Mouse (Mus musculus) adrenal gland, postnatal 36 days (tissue): ENCODE data around the gene Eps15l1. TPM values are rescaled to one million over a fixed set of nuclear protein-coding genes. Genes with fewer than 3 reads are reported as not detected.

Source experiments
- DNase-seq, 2 experiments: peaks; one replicate each; pipeline ENCODE4 v3.0.0; 2021; ENCODE audit warnings: mixed read lengths in 1 of 2
- total RNA-seq, 2 experiments: library from RNA; stranded (reverse); gene quantifications; 2 replicates each; pipeline ENCODE4 v1.2.3; 2021

Gene Eps15l1
- total RNA-seq, 2 experiments from 2014 or later: 38.6 to 52.6 TPM

DNA sequence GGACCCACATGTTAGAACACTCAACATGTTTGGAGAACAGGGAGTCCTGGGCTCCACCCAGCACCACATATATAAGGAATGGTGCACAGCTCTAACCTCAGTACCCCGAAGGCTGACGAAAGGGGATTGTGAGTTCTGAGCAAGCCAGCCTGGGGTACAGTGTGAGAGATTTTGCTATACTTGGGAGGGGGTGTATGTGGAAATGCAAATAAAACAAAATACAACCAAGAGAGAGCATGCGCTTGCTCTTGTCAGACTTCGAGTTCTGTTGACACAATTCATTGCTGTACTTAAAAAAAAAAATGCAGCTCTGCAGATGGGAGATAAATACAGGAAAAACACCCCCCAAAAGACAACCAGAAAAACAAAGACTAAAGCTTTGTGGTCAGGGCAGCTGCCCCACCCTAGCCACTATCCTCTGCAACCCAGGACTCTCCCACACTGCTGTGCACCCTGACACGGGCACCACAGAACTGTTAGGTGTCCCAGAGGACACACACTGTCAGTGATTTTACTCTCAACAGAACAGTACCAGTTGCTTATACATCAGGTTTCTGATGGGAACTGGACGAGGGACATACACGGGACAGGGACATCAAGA, 69.8 kb downstream of the Eps15l1 start:
- no peak for DNase-seq

GRCm38 (mm10) chr8:72350727-72351126, 70.5 kb downstream of the Eps15l1 start:
- DNase-seq: no peak

DNA sequence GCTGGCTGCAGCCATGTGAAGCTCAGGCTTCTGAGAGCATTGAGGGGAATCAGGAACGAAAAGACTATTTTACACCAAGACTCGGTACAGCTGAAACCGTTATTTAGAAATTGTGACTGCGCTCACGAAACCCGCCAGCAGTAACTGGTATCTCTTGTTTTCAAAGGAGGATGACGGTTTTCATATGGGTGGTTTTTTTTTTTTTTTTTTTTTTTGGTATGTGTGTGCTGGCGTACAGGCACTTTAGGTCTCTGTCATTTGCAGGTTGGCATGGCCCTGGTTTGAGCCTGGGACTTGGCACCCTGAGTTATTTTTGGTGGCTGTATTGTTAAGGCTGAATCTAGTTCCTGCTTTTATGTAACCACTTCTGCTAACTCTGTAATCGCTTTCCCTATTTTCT, 71.4 kb downstream of the Eps15l1 start:
- DNase-seq: no peak

DNA sequence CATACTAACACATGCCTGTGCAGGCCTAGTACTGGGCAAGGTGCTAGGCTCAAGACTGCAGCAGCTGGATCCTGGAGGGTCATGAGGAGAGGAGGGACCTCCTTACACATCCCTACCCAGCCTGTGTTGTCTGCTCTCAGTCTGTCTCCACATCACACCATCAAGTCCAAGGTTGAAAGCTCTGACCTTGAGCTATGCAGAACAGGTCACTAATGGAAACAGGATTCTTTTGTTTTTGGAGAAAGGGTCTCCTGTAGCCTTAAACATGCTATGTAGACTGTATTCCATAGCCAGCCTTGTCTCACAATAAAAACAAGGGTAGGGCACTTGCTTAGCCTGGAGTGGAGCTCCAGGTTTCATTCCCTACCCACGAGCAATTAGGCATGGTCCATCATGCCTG, 72.3 kb downstream of the Eps15l1 start:
- no peak for DNase-seq

DNA sequence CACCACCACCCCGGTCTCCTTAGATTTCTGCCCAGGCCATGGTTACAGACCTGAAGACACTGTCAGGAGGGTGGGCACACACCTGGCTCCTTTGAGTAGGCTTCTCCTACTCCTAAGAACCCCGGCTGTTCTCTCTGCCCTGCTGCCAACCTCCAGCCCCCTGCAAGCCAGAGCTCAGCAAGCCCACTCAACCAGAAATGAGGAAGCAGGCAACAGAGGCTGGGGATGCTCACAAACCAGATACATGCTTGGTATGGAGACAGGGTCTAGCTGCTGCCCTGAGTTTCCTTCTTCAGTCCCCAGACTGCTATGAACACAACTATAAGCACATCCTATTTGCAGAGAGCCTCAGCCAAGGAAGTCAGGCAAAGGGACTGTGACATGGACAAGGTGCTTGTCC, 73.1 kb downstream of the Eps15l1 start:
- DNase-seq: no peak

GRCm38 (mm10) chr8:72347553-72347952, 73.7 kb downstream of the Eps15l1 start:
- no peak for DNase-seq

GRCm38 (mm10) chr8:72343725-72344124, 77.5 kb downstream of the Eps15l1 start:
- DNase-seq: no peak

- DNase-seq: no peak
These were observed 78.5 kb downstream of the Eps15l1 start for GRCm38 (mm10) chr8:72342556-72343300.

DNA sequence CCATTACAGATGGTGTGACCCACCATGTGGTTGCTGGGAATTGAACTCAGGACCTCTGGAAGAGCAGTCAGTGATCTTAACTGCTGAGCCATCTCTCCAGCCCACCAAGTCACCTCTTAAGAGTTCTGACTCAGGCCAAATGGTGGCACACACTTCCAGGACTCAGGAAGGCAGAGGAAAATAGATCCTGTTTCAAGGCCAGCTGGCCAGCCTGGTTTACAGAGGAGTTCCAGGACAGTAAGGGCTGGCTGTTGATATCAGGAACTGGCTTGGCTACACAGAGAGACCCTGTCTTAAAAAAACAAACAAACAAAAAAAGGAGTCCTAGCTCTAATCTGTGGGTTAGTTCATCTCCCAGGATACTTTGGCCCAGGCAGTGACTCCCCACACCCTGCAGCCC, 84.2 kb downstream of the Eps15l1 start:
- DNase-seq: no peak

DNA sequence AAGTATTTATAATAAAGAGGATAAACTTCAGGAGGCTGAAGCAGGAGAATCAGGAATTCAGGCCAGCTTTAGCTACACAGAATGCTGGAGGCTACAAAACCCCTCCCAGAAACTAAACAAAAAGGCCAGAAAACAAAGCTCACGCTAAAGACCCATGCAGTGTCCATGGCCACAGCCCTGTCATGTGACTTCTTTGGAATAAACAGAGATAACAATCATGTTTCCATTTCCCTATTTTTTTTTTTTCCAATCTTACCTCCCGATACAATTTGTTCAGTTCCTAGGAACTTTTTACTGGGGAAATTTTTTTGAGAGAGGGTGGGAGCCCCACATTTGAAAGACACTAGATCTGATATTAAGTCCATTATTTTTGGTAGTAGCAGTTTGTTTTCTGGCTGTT, 85.0 kb downstream of the Eps15l1 start:
- no peak for DNase-seq

DNA sequence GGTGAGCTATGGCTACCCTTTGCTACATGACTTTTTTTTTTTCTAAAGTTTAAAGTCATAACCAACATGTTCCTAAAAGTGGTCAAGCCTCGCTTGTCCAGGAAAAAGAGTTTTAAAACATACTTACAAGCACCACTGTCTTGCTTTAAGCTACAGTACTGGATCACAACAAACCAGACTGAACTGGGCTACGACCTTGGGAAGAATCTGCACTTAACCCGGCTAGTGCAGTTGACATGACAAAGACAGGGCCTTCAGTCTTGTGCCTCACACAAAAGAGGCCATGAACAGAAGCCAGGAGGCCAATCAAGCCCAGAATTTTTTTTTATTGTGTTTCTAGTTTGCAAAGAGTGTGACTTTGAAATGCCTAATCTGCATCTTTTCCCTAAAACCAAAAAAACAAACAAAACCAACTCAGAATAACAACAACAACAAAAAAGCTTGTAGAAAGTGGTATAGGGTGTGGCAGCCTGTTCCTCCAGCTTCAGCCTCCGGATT, 87.1 kb downstream of the Eps15l1 start:
- DNase-seq: peak in 1 of 2 experiments; percentile 33

DNA sequence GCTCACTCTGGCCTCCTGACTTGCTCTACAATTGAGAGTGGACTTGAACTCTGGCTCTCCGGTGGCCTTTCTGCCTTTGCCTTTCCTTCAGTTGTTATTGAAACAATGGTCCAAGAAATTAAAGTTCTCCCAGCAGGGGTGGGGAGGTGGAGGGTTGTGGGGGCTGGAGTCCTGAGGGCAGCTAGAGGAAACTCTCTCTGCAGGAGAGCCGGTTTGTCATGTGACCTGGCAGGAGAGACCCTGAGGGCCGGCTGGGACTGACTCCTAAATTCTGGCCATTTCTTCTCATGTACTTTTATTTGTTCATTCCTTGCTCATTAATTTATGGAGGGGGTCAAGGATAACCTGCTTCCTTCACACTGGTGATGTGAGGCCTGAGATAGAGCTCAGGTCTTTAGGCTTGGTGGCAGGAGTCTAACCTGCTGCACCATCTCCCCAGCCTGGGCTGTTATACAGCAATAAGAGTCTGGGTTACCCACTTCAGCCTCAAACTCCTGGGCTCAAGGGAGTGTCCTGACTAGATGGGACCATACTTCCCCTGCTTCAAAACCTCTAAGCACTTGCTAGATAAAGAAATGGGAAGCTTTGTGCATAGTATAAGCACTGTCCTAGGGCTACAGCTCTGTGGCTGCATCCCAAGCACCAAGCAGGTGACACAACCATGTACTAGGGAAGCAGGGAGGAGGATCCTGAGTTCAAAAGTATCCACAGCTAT, 87.7 kb downstream of the Eps15l1 start:
- no peak for DNase-seq

- peak; percentile 64 to 72 for DNase-seq
These were observed 89.6 kb downstream of the Eps15l1 start for GRCm38 (mm10) chr8:72331631-72332030.

DNA sequence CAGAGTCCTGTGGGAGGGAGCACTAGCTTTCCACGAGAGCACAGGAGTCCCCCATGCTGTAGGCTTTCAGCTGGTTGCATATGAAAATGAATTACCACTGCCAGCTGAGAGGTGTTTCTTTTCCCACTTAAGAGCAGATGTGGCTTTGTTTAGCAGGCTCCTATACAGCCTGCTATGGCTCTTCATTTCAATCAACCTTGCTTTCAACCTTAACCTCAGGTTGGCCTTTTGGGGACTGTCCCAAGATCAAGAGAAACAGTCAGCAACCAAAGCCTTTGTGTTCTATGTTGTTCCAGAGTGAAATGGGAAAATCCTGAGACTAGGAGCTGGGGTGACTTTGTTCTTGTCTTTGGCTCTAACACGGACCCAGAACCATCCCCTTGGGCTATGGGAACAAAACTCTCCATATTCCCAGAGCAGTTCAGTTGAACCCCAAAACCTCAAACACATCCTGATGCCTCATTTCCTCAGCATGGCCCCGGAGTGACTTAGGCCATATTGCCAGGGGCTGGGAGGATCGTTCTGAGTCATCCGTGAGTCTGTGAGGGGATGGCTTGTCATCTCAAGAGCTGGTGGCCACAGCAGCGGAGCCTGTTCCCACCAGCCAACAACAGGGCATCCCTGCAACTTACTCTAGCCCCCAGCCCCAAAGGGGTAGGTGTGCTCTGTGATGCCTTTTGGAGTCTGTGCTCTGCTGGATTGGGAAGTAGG, 90.3 kb downstream of the Eps15l1 start:
- no peak for DNase-seq

DNA sequence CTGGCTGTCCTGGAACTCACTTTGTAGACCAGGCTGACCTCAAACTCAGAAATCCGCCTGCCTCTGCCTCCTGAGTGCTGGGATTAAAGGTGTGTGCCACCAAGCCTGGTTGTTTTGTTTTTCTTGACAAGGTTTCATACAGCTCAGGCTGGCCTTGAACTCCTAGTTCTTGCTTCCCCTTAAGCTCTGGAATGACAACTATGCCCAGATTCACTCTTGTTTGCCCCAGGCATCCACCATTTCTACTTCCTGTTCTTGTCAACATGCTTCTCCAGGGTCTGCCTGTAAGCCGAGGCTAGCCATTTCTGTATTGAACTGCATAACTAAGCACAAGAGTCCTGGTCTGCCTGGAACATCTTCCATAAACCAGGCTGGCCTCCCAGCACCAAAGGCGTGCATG, 92.1 kb downstream of the Eps15l1 start:
- DNase-seq: no peak

GRCm38 (mm10) chr8:72324708-72325107, 96.6 kb downstream of the Eps15l1 start:
- DNase-seq: no peak

DNA sequence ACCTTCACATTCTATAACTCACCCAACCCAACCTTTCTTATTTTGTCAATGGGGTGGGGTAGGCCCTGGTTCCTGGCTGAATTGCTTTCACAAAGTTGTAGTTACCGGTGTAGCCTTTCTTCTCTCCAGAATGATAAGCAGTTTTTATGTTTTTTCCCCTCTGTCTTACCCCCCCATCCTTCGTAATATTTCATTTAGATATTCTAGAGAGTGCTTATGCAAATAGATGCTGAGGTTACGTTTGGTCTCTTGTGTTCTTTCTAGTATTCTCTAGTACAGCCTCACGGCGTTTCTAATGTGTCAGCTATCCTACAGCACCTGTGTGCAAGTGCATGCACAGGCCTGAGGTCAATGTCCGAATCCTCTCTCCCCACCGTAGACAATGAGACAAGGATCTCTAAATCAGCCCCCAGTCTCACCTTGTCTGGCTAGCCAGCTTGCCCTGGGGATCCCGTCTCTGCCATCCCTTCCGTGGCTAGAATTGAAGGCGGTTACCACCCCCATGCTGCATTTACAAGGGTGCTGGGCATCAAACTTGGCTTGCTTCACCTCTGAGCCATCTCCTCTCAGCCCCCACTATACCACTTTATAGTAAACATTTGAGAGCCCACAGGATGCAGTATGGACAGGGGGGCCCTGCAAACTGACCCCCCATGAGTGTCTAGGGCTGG, 97.1 kb downstream of the Eps15l1 start:
- DNase-seq: no peak

GRCm38 (mm10) chr8:72323131-72323725, 98.0 kb downstream of the Eps15l1 start:
- DNase-seq: no peak

DNA sequence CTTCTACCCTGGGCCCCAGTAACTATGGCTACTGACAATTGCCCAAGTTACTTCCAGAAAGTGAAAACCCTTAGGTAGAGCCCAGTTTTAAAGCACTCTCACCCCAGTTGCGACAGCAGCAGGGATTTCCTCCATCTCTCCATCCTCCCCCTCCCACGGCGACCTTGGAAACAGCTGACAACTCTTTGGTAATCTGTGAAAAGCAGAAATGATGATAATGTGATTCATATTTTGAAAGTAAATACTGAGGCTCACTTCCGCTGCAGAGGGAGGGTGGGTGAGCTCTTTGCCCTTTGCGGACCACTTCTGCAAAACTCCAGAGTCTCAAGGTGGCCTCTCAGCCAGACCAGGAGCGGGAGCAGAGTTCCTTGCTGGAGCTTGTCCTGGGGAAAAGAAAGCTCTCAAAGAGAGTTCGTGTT, 98.8 kb downstream of the Eps15l1 start:
- DNase-seq: peak; percentile 81 to 86

- no peak for DNase-seq
These were observed 99.4 kb downstream of the Eps15l1 start for GRCm38 (mm10) chr8:72321635-72322441.
